In genomic region chr11:98804605-98805004, GRCm38 (mm10) we compare ENCODE assay signal across 8 mouse cellular contexts. TPM values are rescaled to one million over a fixed set of nuclear protein-coding genes. Genes with fewer than 3 reads are reported as not detected.
DNase-seq lines count a peak whose midpoint lies in the region; ATAC-seq and TF ChIP-seq lines count a peak whose summit lies in the region.

Casc3 (plus strand) TSS chr11:98804905.

- no peak within 1 kb of the TSS for H3K4me3 ChIP-seq in lung, postnatal 0 days (ENCODE audit: low read depth, low read length)
- no peak within 1 kb of the TSS for H3K4me3 ChIP-seq in embryonic facial prominence, embryonic 14.5 days (ENCODE audit: low read depth, low read length)
- H3K4me3 ChIP-seq in heart, embryonic 16.5 days (ENCODE audit: low read length): no peak within 1 kb of the TSS
- H3K4me3 ChIP-seq in neural tube, embryonic 13.5 days: no peak within 1 kb of the TSS

- TF ChIP-seq EP300 in lung, postnatal 0 days (IDR thresholded peaks at IDR 0.05): no peak

- no peak within 1 kb of the TSS for H3K4me2 ChIP-seq in lung, postnatal 0 days (replicated peaks; ENCODE audit: low read depth, low read length)
- H3K4me2 ChIP-seq in embryonic facial prominence, embryonic 14.5 days (ENCODE audit: low read depth, low read length): no peak within 1 kb of the TSS
- H3K4me2 ChIP-seq in heart, embryonic 16.5 days (ENCODE audit: low read depth, low read length): no peak within 1 kb of the TSS
- H3K4me2 ChIP-seq in neural tube, embryonic 13.5 days: no peak within 1 kb of the TSS

- H3K9ac ChIP-seq in lung, postnatal 0 days (replicated peaks; ENCODE audit: low read depth): no peak within 1 kb of the TSS
- H3K9ac ChIP-seq in embryonic facial prominence, embryonic 14.5 days (ENCODE audit: low read depth, low read length): no peak within 1 kb of the TSS
- H3K9ac ChIP-seq in heart, embryonic 16.5 days (ENCODE audit: low read length): peak within 1 kb of the TSS; percentile 42; the same call in 1 of the 2 replicates
- no peak within 1 kb of the TSS for H3K9ac ChIP-seq in neural tube, embryonic 13.5 days

- no peak for ATAC-seq in lung, postnatal 0 days
- no peak for ATAC-seq in embryonic facial prominence, embryonic 14.5 days (ENCODE audit: low read depth)
- no peak for ATAC-seq in heart, embryonic 16.5 days (replicated peaks; ENCODE audit: extremely low read depth, insufficient read depth, low FRiP score)
- no peak for ATAC-seq in neural tube, embryonic 13.5 days (ENCODE audit: low read depth)

- WGBS in lung, postnatal 0 days: 92% methylated on average over 5 of the region's 5 CpGs
- 94% methylated on average over 5 of the region's 5 CpGs for WGBS in embryonic facial prominence, embryonic 14.5 days
- 92% methylated on average over 5 of the region's 5 CpGs for WGBS in heart, embryonic 16.5 days
- 97% methylated on average over 5 of the region's 5 CpGs for WGBS in neural tube, embryonic 13.5 days

- H3K27ac ChIP-seq in lung, postnatal 0 days (ENCODE audit: low read length): no peak within 1 kb of the TSS
- no peak within 1 kb of the TSS for H3K27ac ChIP-seq in embryonic facial prominence, embryonic 14.5 days (replicated peaks; ENCODE audit: low read depth, low read length)
- peak within 1 kb of the TSS; percentile 43; the same call in 1 of the 2 replicates for H3K27ac ChIP-seq in heart, embryonic 16.5 days (ENCODE audit: low read length)
- no peak within 1 kb of the TSS for H3K27ac ChIP-seq in neural tube, embryonic 13.5 days (replicated peaks)

- no peak for TF ChIP-seq CTCF in lung, postnatal 0 days (IDR thresholded peaks at IDR 0.05)

- intact Hi-C loops in left cerebral cortex, postnatal 36 days (cut with DNase I): no loop called here

- H3K36me3 ChIP-seq in lung, postnatal 0 days (ENCODE audit: insufficient read depth, low read length): peaks cover 32% of the 10 kb centered on the region
- H3K36me3 ChIP-seq in embryonic facial prominence, embryonic 14.5 days (ENCODE audit: control insufficient read depth, insufficient read depth, low read length): peaks cover 86% of the 10 kb centered on the region
- peaks cover 63% of the 10 kb centered on the region for H3K36me3 ChIP-seq in heart, embryonic 16.5 days (ENCODE audit: control insufficient read depth, insufficient read depth)
- H3K36me3 ChIP-seq in neural tube, embryonic 13.5 days: peaks cover 85% of the 10 kb centered on the region

- H3K4me1 ChIP-seq in lung, postnatal 0 days (ENCODE audit: insufficient read depth, low read depth, low read length): 0 out of 2 replicates have a peak, but pooled peaks cover 2% of the 10 kb centered on the region
- H3K4me1 ChIP-seq in embryonic facial prominence, embryonic 14.5 days (ENCODE audit: control insufficient read depth, insufficient read depth, low read length): peaks cover 5% of the 10 kb centered on the region; the same call in 1 of the 2 replicates
- peaks cover 18% of the 10 kb centered on the region for H3K4me1 ChIP-seq in heart, embryonic 16.5 days (ENCODE audit: control insufficient read depth, insufficient read depth, low read length)
- H3K4me1 ChIP-seq in neural tube, embryonic 13.5 days (replicated peaks): peaks cover 19% of the 10 kb centered on the region

- H3K27me3 ChIP-seq in lung, postnatal 0 days (replicated peaks; ENCODE audit: insufficient read depth, low read length): no peaks in the 10 kb centered on the region
- H3K27me3 ChIP-seq in embryonic facial prominence, embryonic 14.5 days (replicated peaks; ENCODE audit: control insufficient read depth, insufficient read depth, low read length): no peaks in the 10 kb centered on the region
- no peaks in the 10 kb centered on the region for H3K27me3 ChIP-seq in heart, embryonic 16.5 days (ENCODE audit: control insufficient read depth, insufficient read depth, low read length)
- no peaks in the 10 kb centered on the region for H3K27me3 ChIP-seq in neural tube, embryonic 13.5 days

- no peak for DNase-seq in lung, postnatal 0 days (ENCODE audit: low spot score)
- DNase-seq in lung, postnatal 10 days: no peak
- no peak for DNase-seq in embryonic facial prominence, embryonic 14.5 days (ENCODE audit: low spot score)
- DNase-seq in left cerebral cortex, postnatal 36 days (ENCODE audit: low spot score in 2 of 2): no peak
- DNase-seq in cerebellum, adult 8-10 months: no peak
- DNase-seq in urinary bladder, postnatal 36 days (ENCODE audit: low spot score in 2 of 2): no peak

- no peaks in the 10 kb centered on the region for H3K9me3 ChIP-seq in lung, postnatal 0 days (ENCODE audit: low read length)
- H3K9me3 ChIP-seq in embryonic facial prominence, embryonic 14.5 days (ENCODE audit: control insufficient read depth, low read length): no peaks in the 10 kb centered on the region
- no peaks in the 10 kb centered on the region for H3K9me3 ChIP-seq in heart, embryonic 16.5 days (replicated peaks; ENCODE audit: control insufficient read depth, low read length)
- H3K9me3 ChIP-seq in neural tube, embryonic 13.5 days: no peaks in the 10 kb centered on the region

RNA-seq across cellular contexts. Expression of gene Casc3, which starts in this region (rescaled TPM):
- 22.7 and 22.9 TPM in 2 replicates for polyA plus RNA-seq in lung, postnatal 0 days (2015; fragmentation: Nextera tagmentation; extraction: Ambion mirVana)
- polyA plus RNA-seq in embryonic facial prominence, embryonic 14.5 days (2014; fragmentation: Nextera tagmentation; extraction: Ambion mirVana): 32.2 and 34.0 TPM in 2 replicates
- 23.4 and 24.0 TPM in 2 replicates for polyA plus RNA-seq in heart, embryonic 16.5 days (2015; fragmentation: Nextera tagmentation; extraction: Ambion mirVana)
- 10 to 100 TPM; 46.7 to 63.5 TPM for total RNA-seq in left cerebral cortex, postnatal 36 days (2021)
- 55.1 and 57.7 TPM in 2 replicates for polyA plus RNA-seq in neural tube, embryonic 13.5 days (2015; fragmentation: Nextera tagmentation; extraction: Ambion mirVana)
